Mouse (Mus musculus): Measurements from ENCODE around the gene Yars. TPM values are rescaled to one million over a fixed set of nuclear protein-coding genes. Genes with fewer than 3 reads are reported as not detected.

Yars gene
- polyA plus RNA-seq, 1 experiment, result 11.9 TPM

DNA sequence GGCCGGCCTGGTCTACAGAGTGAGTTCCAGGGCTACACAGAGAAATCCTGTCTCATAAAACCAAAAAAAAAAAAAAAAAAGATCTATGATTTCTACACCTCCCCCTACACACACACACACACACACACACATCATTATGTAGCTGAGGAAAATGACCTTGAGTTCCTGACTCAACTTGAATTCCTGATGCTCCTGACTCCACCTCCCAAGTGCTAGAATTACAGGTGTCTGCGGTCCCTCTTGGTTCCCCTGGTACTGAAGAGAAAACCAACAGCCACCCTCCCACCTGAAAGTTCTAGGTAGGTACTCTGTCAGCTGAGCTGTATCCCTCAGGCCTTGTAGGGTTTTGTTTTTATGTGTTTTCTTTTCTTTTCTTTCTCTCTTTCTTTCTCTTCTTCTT is 62.9 kb downstream of the Yars start:
- Histone ChIP-seq H3K4me1 (ENCODE audit: control insufficient read depth, insufficient read depth, low read length) (peaks cover 36% of the 10 kb centered on the region), H3K27me3 (ENCODE audit: control insufficient read depth, insufficient read depth, low read length) (no peaks in the 10 kb centered on the region)

DNA sequence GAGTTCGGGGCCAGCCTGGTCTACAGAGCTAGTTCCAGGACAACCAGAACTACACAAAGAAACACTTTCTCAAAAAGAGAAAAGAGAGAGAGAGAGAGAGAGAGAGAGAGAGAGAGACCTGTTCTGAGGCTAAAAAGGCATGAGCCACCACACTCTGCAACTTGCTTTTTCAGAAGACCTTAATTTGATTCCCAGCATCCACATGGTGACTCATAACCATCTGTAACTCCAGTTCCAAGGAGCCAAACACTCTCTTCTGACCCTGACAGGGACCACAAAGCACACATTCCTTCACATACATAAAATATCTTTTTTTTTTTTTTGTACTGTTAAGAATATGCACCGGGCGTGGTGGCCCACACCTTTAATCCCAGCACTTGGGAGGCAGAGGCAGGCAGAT is 65.0 kb downstream of the Yars start:
- TF ChIP-seq CTCF (IDR thresholded peaks at IDR 0.05; ENCODE audit: control insufficient read depth, insufficient read depth, insufficient replicate concordance, low read depth, low read length) (no peak), POLR2A (IDR thresholded peaks at IDR 0.05; ENCODE audit: control insufficient read depth, low read depth, low read length) (no peak)
- no peak overlapping the region for H3K27ac ChIP-seq (ENCODE audit: control insufficient read depth, insufficient read depth, low read depth, low read length)
- no peaks in the 10 kb centered on the region for H3K36me3 ChIP-seq (ENCODE audit: control insufficient read depth, insufficient read depth, low read length)
- H3K4me1 ChIP-seq (ENCODE audit: control insufficient read depth, insufficient read depth, low read length), result peaks cover 26% of the 10 kb centered on the region
- no peak overlapping the region for H3K4me3 ChIP-seq (ENCODE audit: control insufficient read depth, low read depth, low read length)
- no peaks in the 10 kb centered on the region for H3K27me3 ChIP-seq (ENCODE audit: control insufficient read depth, insufficient read depth, low read length)

More for the DNA sequence above, 62.9 kb downstream of the Yars start:
- no peaks in the 10 kb centered on the region for H3K36me3 ChIP-seq (ENCODE audit: control insufficient read depth, insufficient read depth, low read length)
- no peak overlapping the region for H3K27ac ChIP-seq (ENCODE audit: control insufficient read depth, insufficient read depth, low read depth, low read length)
- H3K4me3 ChIP-seq (ENCODE audit: control insufficient read depth, low read depth, low read length), result no peak overlapping the region
- TF ChIP-seq POLR2A (IDR thresholded peaks at IDR 0.05; ENCODE audit: control insufficient read depth, low read depth, low read length), result no peak
- no peak for TF ChIP-seq CTCF (IDR thresholded peaks at IDR 0.05; ENCODE audit: control insufficient read depth, insufficient read depth, insufficient replicate concordance, low read depth, low read length)

GRCm38 (mm10) chr4:129256450-129257380 is 67.2 kb downstream of the Yars start:
- Histone ChIP-seq H3K4me1 (ENCODE audit: control insufficient read depth, insufficient read depth, low read length) (peaks cover 16% of the 10 kb centered on the region), H3K4me3 (ENCODE audit: control insufficient read depth, low read depth, low read length) (peak overlapping the region; percentile 66)
- TF ChIP-seq POLR2A (IDR thresholded peaks at IDR 0.05; ENCODE audit: control insufficient read depth, low read depth, low read length), result peak; percentile 42; the same call in 1 of the 2 replicates
- TF ChIP-seq CTCF (IDR thresholded peaks at IDR 0.05; ENCODE audit: control insufficient read depth, insufficient read depth, insufficient replicate concordance, low read depth, low read length), result no peak

DNA sequence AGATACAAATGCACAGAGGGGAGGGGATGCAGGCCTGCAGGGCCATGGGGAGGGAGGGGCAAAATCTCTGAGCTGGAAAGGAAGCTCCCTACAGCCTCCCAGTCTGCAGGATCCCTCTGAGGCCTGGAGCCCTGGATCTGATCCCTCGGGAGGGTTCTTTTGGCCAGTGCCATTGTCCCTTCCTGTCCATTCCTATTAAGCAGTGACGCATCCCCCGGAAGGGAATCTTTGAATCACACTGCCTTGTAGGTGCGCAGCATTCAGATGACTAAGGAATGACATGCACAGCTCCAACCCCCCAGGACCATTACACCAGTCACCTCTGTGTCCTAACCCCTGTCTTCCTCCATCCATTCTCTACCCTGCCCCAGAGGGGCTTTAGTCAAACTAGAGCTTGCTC is 69.5 kb downstream of the Yars start:
- Histone ChIP-seq H3K36me3 (ENCODE audit: control insufficient read depth, insufficient read depth, low read length) (no peaks in the 10 kb centered on the region), H3K4me1 (ENCODE audit: control insufficient read depth, insufficient read depth, low read length) (peaks cover 21% of the 10 kb centered on the region), H3K27me3 (ENCODE audit: control insufficient read depth, insufficient read depth, low read length) (no peaks in the 10 kb centered on the region), H3K27ac (ENCODE audit: control insufficient read depth, insufficient read depth, low read depth, low read length) (no peak overlapping the region), H3K4me3 (ENCODE audit: control insufficient read depth, low read depth, low read length) (no peak overlapping the region)
- TF ChIP-seq CTCF (IDR thresholded peaks at IDR 0.05; ENCODE audit: control insufficient read depth, insufficient read depth, insufficient replicate concordance, low read depth, low read length) (no peak), POLR2A (IDR thresholded peaks at IDR 0.05; ENCODE audit: control insufficient read depth, low read depth, low read length) (no peak)

More at GRCm38 (mm10) chr4:129256450-129257380, 67.2 kb downstream of the Yars start:
- Histone ChIP-seq H3K27me3 (ENCODE audit: control insufficient read depth, insufficient read depth, low read length) (no peaks in the 10 kb centered on the region), H3K27ac (ENCODE audit: control insufficient read depth, insufficient read depth, low read depth, low read length) (peak overlapping the region; percentile 60), H3K36me3 (ENCODE audit: control insufficient read depth, insufficient read depth, low read length) (no peaks in the 10 kb centered on the region)

DNA sequence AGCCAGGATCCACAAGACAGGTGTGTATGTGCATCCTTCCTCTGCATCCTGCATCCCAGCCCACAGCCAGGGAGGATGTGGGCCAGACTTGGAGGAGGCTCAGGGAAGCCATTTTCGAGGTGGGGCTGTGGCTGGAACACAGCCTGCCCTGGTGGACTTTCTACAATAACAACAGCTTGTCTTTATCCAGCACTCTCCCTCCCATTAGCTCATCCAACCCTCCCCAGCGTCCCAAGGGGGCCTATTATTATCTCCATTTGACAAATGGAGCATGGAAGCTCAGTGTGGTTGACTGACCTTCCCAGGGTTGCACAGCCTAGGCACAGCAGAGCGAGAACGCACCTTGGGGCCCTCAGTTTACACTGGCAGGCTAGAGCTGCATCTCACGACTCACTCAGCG is 71.1 kb downstream of the Yars start:
- Histone ChIP-seq H3K27me3 (ENCODE audit: control insufficient read depth, insufficient read depth, low read length) (no peaks in the 10 kb centered on the region), H3K27ac (ENCODE audit: control insufficient read depth, insufficient read depth, low read depth, low read length) (no peak overlapping the region), H3K36me3 (ENCODE audit: control insufficient read depth, insufficient read depth, low read length) (no peaks in the 10 kb centered on the region), H3K4me1 (ENCODE audit: control insufficient read depth, insufficient read depth, low read length) (peaks cover 15% of the 10 kb centered on the region), H3K4me3 (ENCODE audit: control insufficient read depth, low read depth, low read length) (no peak overlapping the region)
- TF ChIP-seq CTCF (IDR thresholded peaks at IDR 0.05; ENCODE audit: control insufficient read depth, insufficient read depth, insufficient replicate concordance, low read depth, low read length) (no peak), POLR2A (IDR thresholded peaks at IDR 0.05; ENCODE audit: control insufficient read depth, low read depth, low read length) (no peak)

DNA sequence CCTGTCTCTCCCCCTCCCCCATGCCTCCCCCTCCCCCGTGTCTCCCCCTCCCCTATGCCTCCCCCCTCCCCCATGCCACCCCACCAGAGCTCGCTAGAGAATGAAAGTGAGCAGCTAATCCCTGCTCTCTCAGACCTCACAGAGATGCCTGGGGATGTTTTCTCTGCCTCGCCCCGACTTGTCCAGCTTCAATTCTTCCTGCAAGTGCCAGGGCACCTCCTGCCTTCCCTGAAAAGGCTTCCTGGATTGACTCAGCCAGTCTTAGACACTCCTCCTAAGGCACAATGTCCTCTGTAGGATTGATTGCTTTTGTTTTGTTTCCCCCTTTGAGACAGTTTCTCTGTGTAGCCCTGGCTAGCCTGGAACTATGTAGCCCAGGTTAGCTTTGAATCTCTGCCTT is 71.6 kb downstream of the Yars start, which contains the start of gene C77080:
C77080 (minus strand) TSS at position 209 of the 400 bp plus-strand sequence.
- Histone ChIP-seq H3K27ac (ENCODE audit: control insufficient read depth, insufficient read depth, low read depth, low read length) (no peak within 1 kb of the TSS), H3K4me3 (ENCODE audit: control insufficient read depth, low read depth, low read length) (no peak within 1 kb of the TSS), H3K36me3 (ENCODE audit: control insufficient read depth, insufficient read depth, low read length) (no peaks in the 10 kb centered on the region), H3K27me3 (ENCODE audit: control insufficient read depth, insufficient read depth, low read length) (no peaks in the 10 kb centered on the region), H3K4me1 (ENCODE audit: control insufficient read depth, insufficient read depth, low read length) (peaks cover 11% of the 10 kb centered on the region)
- TF ChIP-seq CTCF (IDR thresholded peaks at IDR 0.05; ENCODE audit: control insufficient read depth, insufficient read depth, insufficient replicate concordance, low read depth, low read length), result no peak
- TF ChIP-seq POLR2A (IDR thresholded peaks at IDR 0.05; ENCODE audit: control insufficient read depth, low read depth, low read length), result no peak

DNA sequence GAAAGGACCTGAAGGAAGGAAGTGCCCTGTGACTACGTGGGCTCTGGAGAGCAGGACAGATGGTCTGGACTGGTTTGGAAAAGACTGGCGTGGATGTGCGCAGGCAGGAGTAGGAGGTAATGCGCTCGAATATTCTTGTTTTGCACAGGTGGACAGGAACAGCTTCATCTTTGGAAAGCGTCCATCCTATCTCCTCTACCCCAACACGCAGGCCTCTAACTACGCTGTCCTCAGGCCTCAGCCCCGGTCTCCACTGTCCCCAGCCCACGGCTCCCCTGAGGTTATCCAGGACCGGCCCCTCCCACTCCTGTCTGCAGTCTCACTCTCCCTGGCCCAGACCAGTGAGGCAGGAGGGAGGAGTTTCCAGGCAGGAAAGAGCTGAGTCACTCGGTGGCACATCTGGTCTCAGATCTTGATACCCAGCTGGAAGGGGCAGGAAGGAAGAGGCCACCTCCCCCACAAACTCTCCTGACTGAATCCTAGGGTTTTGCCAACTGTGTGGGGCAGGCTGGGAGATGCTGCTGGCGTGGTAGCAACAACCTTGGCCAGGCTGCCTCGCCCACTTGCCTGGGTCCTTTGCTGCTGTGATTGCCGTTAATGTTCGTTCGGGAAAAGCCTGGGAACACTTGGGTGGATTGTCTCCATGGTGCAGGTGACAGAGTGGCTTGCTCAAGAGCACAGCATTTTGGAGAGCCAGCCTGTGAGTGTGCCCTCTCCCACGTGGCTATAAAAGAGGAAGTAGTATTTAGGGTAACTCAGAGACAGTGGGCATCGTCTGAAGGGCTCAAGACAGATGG is 73.9 kb downstream of the Yars start:
- no peaks in the 10 kb centered on the region for H3K27me3 ChIP-seq (ENCODE audit: control insufficient read depth, insufficient read depth, low read length)
- H3K27ac ChIP-seq (ENCODE audit: control insufficient read depth, insufficient read depth, low read depth, low read length), result peak overlapping the region; percentile 43; the same call in 1 of the 2 replicates
- H3K4me3 ChIP-seq (ENCODE audit: control insufficient read depth, low read depth, low read length), result no peak overlapping the region
- peaks cover 5% of the 10 kb centered on the region; the same call in 1 of the 2 replicates for H3K4me1 ChIP-seq (ENCODE audit: control insufficient read depth, insufficient read depth, low read length)
- H3K36me3 ChIP-seq (ENCODE audit: control insufficient read depth, insufficient read depth, low read length), result no peaks in the 10 kb centered on the region
- TF ChIP-seq CTCF (IDR thresholded peaks at IDR 0.05; ENCODE audit: control insufficient read depth, insufficient read depth, insufficient replicate concordance, low read depth, low read length), result no peak
- TF ChIP-seq POLR2A (IDR thresholded peaks at IDR 0.05; ENCODE audit: control insufficient read depth, low read depth, low read length), result no peak

Measured in testis, adult 2 months (tissue).